Mouse (Mus musculus): Measurements from ENCODE around the gene Arhgdia.
"Not testable (repeated sequence)": the region's sequence is repeated elsewhere in the genome, so short reads cannot be mapped to it uniquely, and the experiment has no call there.

DNA sequence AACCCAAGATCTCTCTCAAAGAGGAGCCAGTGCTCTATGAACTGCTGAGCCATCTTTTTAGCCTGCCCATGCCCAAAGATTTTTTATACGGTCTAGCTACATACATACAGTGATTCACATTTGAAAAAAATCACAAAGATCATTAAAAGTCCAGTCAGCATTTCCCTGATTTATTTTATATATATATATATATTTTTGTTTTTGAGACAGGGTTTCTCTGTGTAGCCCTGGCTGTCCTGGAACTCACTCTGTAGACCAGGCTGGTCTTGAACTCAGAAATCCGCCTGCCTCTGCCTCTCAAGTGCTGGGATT, 1.5 kb upstream of the Arhgdia start:
- not testable (repeated sequence) for TF ChIP-seq POLR2A (IDR thresholded peaks at IDR 0.05; ENCODE audit: low read depth, low read length); CTCF (IDR thresholded peaks at IDR 0.05; ENCODE audit: borderline replicate concordance, insufficient read depth, low read length)

Measured in embryonic fibroblast, embryonic 13.5 days (primary cell).